Mouse (Mus musculus) olfactory bulb, adult 2 months (tissue): ENCODE results near the gene Pigyl.

Source experiments
- CTCF ChIP-seq: fragments of 200-500 bp; IDR thresholded peaks from 2 replicates; pipeline ENCODE4 v1.5.1; 2012; ENCODE audit warnings: low read depth, mild to moderate bottlenecking, low read length, moderate library complexity; ENCODE audit not compliant: insufficient read depth
- POLR2A ChIP-seq: fragments of 200-500 bp; IDR thresholded peaks from 2 replicates; pipeline ENCODE4 v1.6.1; 2012; ENCODE audit warnings: mild to moderate bottlenecking, low read depth, low read length, moderate library complexity; ENCODE audit not compliant: insufficient read depth

GRCm38 (mm10) chr9:22172318-22172717 is 15.7 kb downstream of the Pigyl start:
- TF ChIP-seq POLR2A (no peak), CTCF (no peak)
